Mouse (Mus musculus) urinary bladder, postnatal 36 days (tissue): ENCODE measurements around the gene Slc5a3.
A peak's percentile ranks its signal among the peaks of the same experiment; 100 is the strongest.

Source experiments
- DNase-seq, 2 experiments: peaks; one replicate each; pipeline ENCODE4 v3.0.0; 2022; ENCODE audit warnings: low spot score in 2 of 2, mixed read lengths in 1 of 2

Slc5a3 gene

GRCm38 (mm10) chr16:92057852-92058643, at the start of gene Slc5a3, which contains the start of the genes Mrps6 and Gm49711:
TSS of gene Slc5a3 (plus strand) at chr16:92058322.
TSS of gene Mrps6 (plus strand) at chr16:92058270.
TSS of gene Gm49711 (plus strand) at chr16:92058316.
- DNase-seq: peak; percentile 82 to 85

- no peak for DNase-seq
Measured at GRCm38 (mm10) chr16:92009586-92009985, 48.5 kb upstream of the Slc5a3 start.

- DNase-seq: no peak
Measured at GRCm38 (mm10) chr16:92016792-92017191, 41.3 kb upstream of the Slc5a3 start.

- DNase-seq: peak in 1 of 2 experiments; percentile 21
Measured at GRCm38 (mm10) chr16:92019141-92020118, 38.7 kb upstream of the Slc5a3 start.

GRCm38 (mm10) chr16:92021656-92022400, 36.3 kb upstream of the Slc5a3 start:
- no peak for DNase-seq

GRCm38 (mm10) chr16:92022494-92023283, 35.4 kb upstream of the Slc5a3 start:
- no peak for DNase-seq

- no peak for DNase-seq
Measured at GRCm38 (mm10) chr16:92033286-92033685, 24.8 kb upstream of the Slc5a3 start.

GRCm38 (mm10) chr16:92034676-92035075, 23.4 kb upstream of the Slc5a3 start:
- no peak for DNase-seq

- no peak for DNase-seq
Measured at GRCm38 (mm10) chr16:92036701-92037100, 21.4 kb upstream of the Slc5a3 start.

- DNase-seq: no peak
Measured at GRCm38 (mm10) chr16:92037891-92038607, 20.1 kb upstream of the Slc5a3 start.

GRCm38 (mm10) chr16:92039421-92039820, 18.7 kb upstream of the Slc5a3 start:
- peak; percentile 10 to 22 for DNase-seq

- no peak for DNase-seq
Measured at GRCm38 (mm10) chr16:92039966-92040365, 18.2 kb upstream of the Slc5a3 start.

- no peak for DNase-seq
Measured at GRCm38 (mm10) chr16:92051777-92052310, 6.3 kb upstream of the Slc5a3 start.

GRCm38 (mm10) chr16:92052569-92052968, 5.6 kb upstream of the Slc5a3 start:
- no peak for DNase-seq

GRCm38 (mm10) chr16:92056711-92057110, 1.4 kb upstream of the Slc5a3 start:
- DNase-seq: no peak

- peak in 1 of 2 experiments; percentile 4 for DNase-seq
Measured at GRCm38 (mm10) chr16:92057456-92057851, 668 bp upstream of the Slc5a3 start.

GRCm38 (mm10) chr16:92058644-92059620, 810 bp downstream of the Slc5a3 start:
- DNase-seq: no peak

GRCm38 (mm10) chr16:92060213-92060612, 2.1 kb downstream of the Slc5a3 start:
- no peak for DNase-seq

GRCm38 (mm10) chr16:92061586-92061985, 3.5 kb downstream of the Slc5a3 start:
- DNase-seq: no peak
